Mouse (Mus musculus) liver, embryonic 11.5 days (tissue): Measurements from ENCODE around the gene Ces1c. TPM values are rescaled to one million over a fixed set of nuclear protein-coding genes. Genes with fewer than 3 reads are reported as not detected.

Experiments
- ATAC-seq: fragments of 200-750 bp; cut with Nextera tagmentation; replicated peaks from 2 replicates; pipeline ENCODE4 v1.8.0; 2017; ENCODE audit warnings: moderate number of reproducible peaks, mild to moderate bottlenecking, moderate TSS enrichment, moderate library complexity; ENCODE audit not compliant: low FRiP score
- DNase-seq: peaks from one replicate; pipeline ENCODE4 v3.0.0-alpha.2; 2017; ENCODE audit warnings: low spot score
- H3K27ac ChIP-seq: fragments of 300-500 bp; sonication (generic); 2 replicates; pipeline ENCODE4 v1.5.1; 2014; ENCODE audit warnings: mild to moderate bottlenecking, low read depth, low read length, control low read depth
- H3K27me3 ChIP-seq: fragments of 300-500 bp; sonication (generic); replicated peaks from 2 replicates; pipeline ENCODE4 v1.6.1; 2014; ENCODE audit warnings: low read length, mixed read lengths; ENCODE audit not compliant: control insufficient read depth, insufficient read depth
- H3K36me3 ChIP-seq: fragments of 300-500 bp; sonication (generic); 2 replicates; pipeline ENCODE4 v1.6.1; 2014; ENCODE audit warnings: mild to moderate bottlenecking, low read length, moderate library complexity, mixed read lengths; ENCODE audit not compliant: control insufficient read depth, insufficient read depth
- H3K4me1 ChIP-seq: fragments of 300-500 bp; sonication (generic); replicated peaks from 2 replicates; pipeline ENCODE4 v1.6.1; 2014; ENCODE audit warnings: low read length, mixed read lengths; ENCODE audit not compliant: control insufficient read depth, insufficient read depth
- H3K4me2 ChIP-seq: fragments of 300-500 bp; sonication (generic); 2 replicates; pipeline ENCODE4 v1.6.1; 2014; ENCODE audit warnings: mild to moderate bottlenecking, control low read depth, moderate library complexity
- H3K4me3 ChIP-seq: fragments of 300-500 bp; sonication (generic); 2 replicates; pipeline ENCODE4 v1.5.1; 2014; ENCODE audit warnings: low read depth, low read length, control low read depth
- H3K9ac ChIP-seq: fragments of 300-500 bp; sonication (generic); 2 replicates; pipeline ENCODE4 v1.6.1; 2014; ENCODE audit warnings: low read depth, low read length, control low read depth
- H3K9me3 ChIP-seq: fragments of 300-500 bp; sonication (generic); 2 replicates; pipeline ENCODE4 v1.6.1; 2016; ENCODE audit warnings: low read length, inconsistent platforms, mixed read lengths; ENCODE audit not compliant: control insufficient read depth
- WGBS: fragments of 180-500 bp; shearing (Covaris S2); extraction: QIAGEN DNeasy Blood & Tissue Kit; methylation state at CpG from one replicate; pipeline ENCODE4 v1.1.7; 2014; 5-methylcytosine and 5-hydroxymethylcytosine counted together
- polyA plus RNA-seq: library from polyadenylated mRNA; unstranded; fragments of >200 nt; fragmentation: Nextera tagmentation; extraction: Ambion mirVana; gene quantifications from 2 replicates; pipeline ENCODE4 v1.2.1, GENCODE M21; 2014

The Ces1c gene
- polyA plus RNA-seq, 1 experiment from 2014 or later = not detected

GRCm38 (mm10) chr8:93140696-93141095 lies 9.6 kb upstream of the Ces1c start:
- H3K4me2 ChIP-seq = no peak overlapping the region
- no peak for DNase-seq
- 34% methylated on average over 1 of the region's 1 CpGs for WGBS
- H3K27me3 ChIP-seq = no peaks in the 10 kb centered on the region
- H3K4me3 ChIP-seq = no peak overlapping the region
- H3K9ac ChIP-seq = no peak overlapping the region
- H3K9me3 ChIP-seq = no peaks in the 10 kb centered on the region
- no peaks in the 10 kb centered on the region for H3K4me1 ChIP-seq
- H3K27ac ChIP-seq = no peak overlapping the region
- H3K36me3 ChIP-seq = no peaks in the 10 kb centered on the region
- no peak for ATAC-seq

GRCm38 (mm10) chr8:93132196-93132595 lies 1.1 kb upstream of the Ces1c start:
- H3K27me3 ChIP-seq = no peaks in the 10 kb centered on the region
- H3K4me2 ChIP-seq = no peak overlapping the region
- H3K27ac ChIP-seq = no peak overlapping the region
- no peak for ATAC-seq
- no peaks in the 10 kb centered on the region for H3K36me3 ChIP-seq
- H3K9ac ChIP-seq = no peak overlapping the region
- H3K4me1 ChIP-seq = no peaks in the 10 kb centered on the region
- DNase-seq = no peak
- H3K9me3 ChIP-seq = no peaks in the 10 kb centered on the region
- H3K4me3 ChIP-seq = no peak overlapping the region
- 86% methylated on average over 2 of the region's 2 CpGs for WGBS

GRCm38 (mm10) chr8:93126476-93126875 lies 4.6 kb downstream of the Ces1c start:
- H3K27me3 ChIP-seq = no peaks in the 10 kb centered on the region
- no peak overlapping the region for H3K4me2 ChIP-seq
- H3K4me3 ChIP-seq = no peak overlapping the region
- H3K36me3 ChIP-seq = no peaks in the 10 kb centered on the region
- 83% methylated on average over 2 of the region's 2 CpGs for WGBS
- no peaks in the 10 kb centered on the region for H3K9me3 ChIP-seq
- H3K9ac ChIP-seq = no peak overlapping the region
- no peaks in the 10 kb centered on the region for H3K4me1 ChIP-seq
- DNase-seq (no peak), ATAC-seq (no peak)
- no peak overlapping the region for H3K27ac ChIP-seq

GRCm38 (mm10) chr8:93122005-93122404 lies 9.1 kb downstream of the Ces1c start:
- Histone ChIP-seq H3K27ac (no peak overlapping the region), H3K9ac (no peak overlapping the region), H3K4me3 (no peak overlapping the region), H3K9me3 (no peaks in the 10 kb centered on the region), H3K36me3 (no peaks in the 10 kb centered on the region), H3K27me3 (no peaks in the 10 kb centered on the region), H3K4me1 (no peaks in the 10 kb centered on the region), H3K4me2 (no peak overlapping the region)
- WGBS = 82% methylated on average over 1 of the region's 1 CpGs
- no peak for DNase-seq
- ATAC-seq = no peak

GRCm38 (mm10) chr8:93095376-93095775 lies 35.7 kb downstream of the Ces1c start:
- H3K27ac ChIP-seq = no peak overlapping the region
- DNase-seq (no peak), ATAC-seq (no peak)
- H3K9me3 ChIP-seq = no peaks in the 10 kb centered on the region
- no peaks in the 10 kb centered on the region for H3K36me3 ChIP-seq
- no peak overlapping the region for H3K4me2 ChIP-seq
- no peak overlapping the region for H3K9ac ChIP-seq
- H3K4me3 ChIP-seq = no peak overlapping the region
- H3K4me1 ChIP-seq = no peaks in the 10 kb centered on the region
- no peaks in the 10 kb centered on the region for H3K27me3 ChIP-seq

GRCm38 (mm10) chr8:93091324-93091723 lies 39.8 kb downstream of the Ces1c start:
- Histone ChIP-seq H3K9me3 (no peaks in the 10 kb centered on the region), H3K9ac (no peak overlapping the region), H3K4me3 (no peak overlapping the region), H3K27ac (no peak overlapping the region), H3K27me3 (no peaks in the 10 kb centered on the region), H3K4me1 (no peaks in the 10 kb centered on the region), H3K36me3 (no peaks in the 10 kb centered on the region), H3K4me2 (no peak overlapping the region)
- ATAC-seq = no peak
- 77% methylated on average over 1 of the region's 1 CpGs for WGBS
- no peak for DNase-seq

- no peak overlapping the region for H3K27ac ChIP-seq
- no peaks in the 10 kb centered on the region for H3K9me3 ChIP-seq
- DNase-seq (no peak), ATAC-seq (no peak)
- H3K4me1 ChIP-seq = no peaks in the 10 kb centered on the region
- H3K9ac ChIP-seq = no peak overlapping the region
- no peak overlapping the region for H3K4me3 ChIP-seq
- no peaks in the 10 kb centered on the region for H3K36me3 ChIP-seq
- H3K27me3 ChIP-seq = no peaks in the 10 kb centered on the region
- H3K4me2 ChIP-seq = no peak overlapping the region
- 4% methylated on average over 2 of the region's 2 CpGs for WGBS
These were observed 42.4 kb downstream of the Ces1c start for GRCm38 (mm10) chr8:93088686-93089122.

- H3K27ac ChIP-seq = no peak overlapping the region
- DNase-seq (no peak), ATAC-seq (no peak)
- H3K9me3 ChIP-seq = no peaks in the 10 kb centered on the region
- no peak overlapping the region for H3K4me3 ChIP-seq
- WGBS = 31% methylated on average over 7 of the region's 7 CpGs
- H3K4me2 ChIP-seq = no peak overlapping the region
- H3K36me3 ChIP-seq = no peaks in the 10 kb centered on the region
- no peaks in the 10 kb centered on the region for H3K4me1 ChIP-seq
- H3K9ac ChIP-seq = no peak overlapping the region
- H3K27me3 ChIP-seq = no peaks in the 10 kb centered on the region
These were observed 42.9 kb downstream of the Ces1c start for GRCm38 (mm10) chr8:93088193-93088592.

- H3K36me3 ChIP-seq = no peaks in the 10 kb centered on the region
- no peak for ATAC-seq
- H3K27me3 ChIP-seq = no peaks in the 10 kb centered on the region
- H3K27ac ChIP-seq = no peak within 1 kb of the TSS
- H3K4me2 ChIP-seq = no peak within 1 kb of the TSS
- H3K4me1 ChIP-seq = no peaks in the 10 kb centered on the region
- H3K9me3 ChIP-seq = no peaks in the 10 kb centered on the region
- WGBS = 59% methylated on average over 2 of the region's 2 CpGs
- no peak for DNase-seq
- H3K4me3 ChIP-seq = no peak within 1 kb of the TSS
- no peak within 1 kb of the TSS for H3K9ac ChIP-seq
These were observed 51.2 kb downstream of the Ces1c start, which contains the start of gene Ces1b for GRCm38 (mm10) chr8:93079887-93080286. Ces1b (minus strand) TSS chr8:93080017.
